Comparison of ENCODE assay signal across 11 mouse cellular contexts in the genomic region with DNA sequence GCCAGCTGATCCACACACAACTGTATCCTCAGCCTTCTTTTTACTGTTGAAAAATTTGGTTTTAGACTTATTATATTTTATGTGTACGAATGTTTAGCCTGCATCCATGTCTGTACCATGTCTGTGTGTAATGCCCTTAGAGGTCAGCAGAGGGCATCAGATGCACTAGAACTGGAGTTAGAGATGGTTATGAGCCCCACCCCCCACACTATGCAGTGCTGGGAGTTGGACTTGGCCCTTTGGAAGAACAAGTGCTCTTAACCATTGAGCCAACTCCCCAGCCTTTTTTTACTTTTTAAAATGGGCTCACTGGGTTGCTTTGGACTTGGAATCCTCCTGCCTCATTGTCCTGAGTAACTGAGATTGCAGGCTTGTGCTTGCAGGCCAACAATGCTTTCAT. TPM values are rescaled to one million over a fixed set of nuclear protein-coding genes. Genes with fewer than 3 reads are reported as not detected.
DNase-seq lines count a peak whose midpoint lies in the region; ATAC-seq and TF ChIP-seq lines count a peak whose summit lies in the region.
"Had no signal": no experiment of that assay in that cellular context is flagged by ENCODE, and none has a peak within 500 bp of the region (broad histone marks: within the 10 kb centered on the region; RNA-seq: fewer than 3 reads in every experiment).

No protein-coding gene starts in this region.

- H3K4me3 ChIP-seq in kidney, adult 2 months (ENCODE audit: insufficient read depth, low read depth, low read length), result no peak overlapping the region
- no peak overlapping the region for H3K4me3 ChIP-seq in ES-Bruce4 (ENCODE audit: low read depth, low read length)
- H3K4me3 ChIP-seq: limb, embryonic 15.5 days had no signal

- H3K36me3 ChIP-seq in kidney, adult 2 months (ENCODE audit: control insufficient read depth, insufficient read depth, low read length), result no peaks in the 10 kb centered on the region
- H3K36me3 ChIP-seq in ES-Bruce4 (ENCODE audit: control insufficient read depth, insufficient read depth, low read length, poor library complexity, severe bottlenecking), result no peaks in the 10 kb centered on the region

- DNase-seq in kidney, adult 2 months, result peak; percentile 36
- DNase-seq in kidney, adult 11 months, result no peak
- peak; percentile 46 for DNase-seq in 416B (ENCODE audit: low read depth)
- DNase-seq in right cerebral cortex, postnatal 4 days, result no peak
- DNase-seq in natural killer cell, adult 2 months (ENCODE audit: low spot score in 2 of 2), result no peak
- DNase-seq in c-Kit-positive CD71-positive TER-119-positive erythroid progenitor cells, embryonic 14.5 days (ENCODE audit: low spot score), result no peak

- 0 out of 2 replicates have a peak, but pooled peaks have one; percentile 43 for ATAC-seq in megakaryocyte, adult 5-6 weeks (ENCODE audit: poor library complexity, severe bottlenecking)

- H3K27ac ChIP-seq in kidney, adult 2 months (ENCODE audit: insufficient read depth, low read depth, low read length), result no peak overlapping the region
- H3K27ac ChIP-seq in ES-Bruce4 (ENCODE audit: insufficient read depth, low read length), result no peak overlapping the region
- H3K27ac ChIP-seq: limb, embryonic 15.5 days had no signal

- H3K9me3 ChIP-seq in ES-Bruce4 (replicated peaks; ENCODE audit: control insufficient read depth, insufficient read depth, low read length, poor library complexity, severe bottlenecking), result no peaks in the 10 kb centered on the region
- H3K9me3 ChIP-seq: limb, embryonic 15.5 days had no signal

- WGBS in kidney, adult 2 months, result 98% methylated on average over 1 of the region's 1 CpGs

- no peak for TF ChIP-seq EP300 in ES-Bruce4 (IDR thresholded peaks at IDR 0.05; ENCODE audit: insufficient read depth, low read depth, low read length)

- no peak overlapping the region for H3K9ac ChIP-seq in ES-Bruce4 (ENCODE audit: low read depth, poor library complexity, severe bottlenecking)
- H3K9ac ChIP-seq: limb, embryonic 15.5 days had no signal

- no peak for TF ChIP-seq POLR2A in kidney, adult 2 months (IDR thresholded peaks at IDR 0.05; ENCODE audit: low read depth, low read length)
- no peak for TF ChIP-seq POLR2A in ES-Bruce4 (IDR thresholded peaks at IDR 0.05; ENCODE audit: insufficient read depth, low read length)

- no peaks in the 10 kb centered on the region for H3K4me1 ChIP-seq in kidney, adult 2 months (ENCODE audit: control insufficient read depth, insufficient read depth, low read length)
- H3K4me1 ChIP-seq in ES-Bruce4 (ENCODE audit: control insufficient read depth, insufficient read depth, low read length), result no peaks in the 10 kb centered on the region

- TF ChIP-seq CTCF in kidney, adult 2 months (conservative IDR thresholded peaks at IDR 0.05; ENCODE audit: insufficient read depth, insufficient read length, low read depth, low read length), result peak; percentile 37; the same call in 1 of the 2 replicates
- TF ChIP-seq CTCF in ES-Bruce4 (IDR thresholded peaks at IDR 0.05; ENCODE audit: low read depth, low read length), result peak; percentile 27

- no peaks in the 10 kb centered on the region for H3K27me3 ChIP-seq in kidney, adult 2 months (replicated peaks; ENCODE audit: control insufficient read depth, insufficient read depth, low read length)
- no peaks in the 10 kb centered on the region for H3K27me3 ChIP-seq in ES-Bruce4 (ENCODE audit: control insufficient read depth, insufficient read depth, low read length, poor library complexity, severe bottlenecking)
- H3K27me3 ChIP-seq: limb, embryonic 15.5 days had no signal

RNA-seq across cellular contexts. Expression of a gene that starts 15.3 kb away (rescaled TPM):
- 18.2 and 20.0 TPM in 2 replicates for polyA plus RNA-seq in kidney, adult 2 months (2012; rRNA removed)
- polyA plus RNA-seq in ES-Bruce4 (2011; ENCODE audit: insufficient read depth, insufficient read length, low read depth, missing spikeins), result 38.3 and 41.6 TPM in 2 replicates
- 16.1 and 17.2 TPM in 2 replicates for total RNA-seq in megakaryocyte, adult 5-6 weeks (2015)
- 29.2 and 37.1 TPM in 2 replicates for total RNA-seq in megakaryocyte, adult 5-6 weeks (2017)

RNA-seq across cellular contexts. Expression of a gene that starts 33.5 kb away (rescaled TPM):
- 0.08 and 0.28 TPM in 2 replicates for polyA plus RNA-seq in kidney, adult 2 months (2012; rRNA removed)
- 1.1 and 2.0 TPM in 2 replicates for polyA plus RNA-seq in ES-Bruce4 (2011; ENCODE audit: insufficient read depth, insufficient read length, low read depth, missing spikeins)
- total RNA-seq in megakaryocyte, adult 5-6 weeks (2015), result 0.11 TPM in 1 of 2 replicates, not detected in the other
- total RNA-seq in megakaryocyte, adult 5-6 weeks (2017), result 0.28 TPM in 1 of 2 replicates, not detected in the other

RNA-seq across cellular contexts. Expression of a gene that starts 42.1 kb away (rescaled TPM):
- 0.05 TPM in 1 of 2 replicates, not detected in the other for polyA plus RNA-seq in kidney, adult 2 months (2012; rRNA removed)
- polyA plus RNA-seq in ES-Bruce4 (2011; ENCODE audit: insufficient read depth, insufficient read length, low read depth, missing spikeins), result not detected in 2 replicates
- total RNA-seq in megakaryocyte, adult 5-6 weeks (2015), result not detected in 2 replicates
- not detected in 2 replicates for total RNA-seq in megakaryocyte, adult 5-6 weeks (2017)
- total RNA-seq: layer of hippocampus, adult 8-10 months had no signal
- polyA plus RNA-seq: forebrain, embryonic 11.5 days had no signal

Comparison
In these comparisons a context has a peak if more than half of its experiments do, and no peak if none do; other contexts are left out.
1. DNase-seq: peak in kidney, adult 2 months (single experiment) and 416B (single experiment); none in kidney, adult 11 months (single experiment), right cerebral cortex, postnatal 4 days (single experiment), natural killer cell, adult 2 months (0 of 2) and c-Kit-positive CD71-positive TER-119-positive erythroid progenitor cells, embryonic 14.5 days (single experiment).